Mouse (Mus musculus): ENCODE measurements at regions not wholly inside any gene's neighbourhood (a gene's known extent, or its start where the extent isn't known, plus 50 kb on each side); places are given as distances from the start of the nearest gene placed in this dataset.

DNA sequence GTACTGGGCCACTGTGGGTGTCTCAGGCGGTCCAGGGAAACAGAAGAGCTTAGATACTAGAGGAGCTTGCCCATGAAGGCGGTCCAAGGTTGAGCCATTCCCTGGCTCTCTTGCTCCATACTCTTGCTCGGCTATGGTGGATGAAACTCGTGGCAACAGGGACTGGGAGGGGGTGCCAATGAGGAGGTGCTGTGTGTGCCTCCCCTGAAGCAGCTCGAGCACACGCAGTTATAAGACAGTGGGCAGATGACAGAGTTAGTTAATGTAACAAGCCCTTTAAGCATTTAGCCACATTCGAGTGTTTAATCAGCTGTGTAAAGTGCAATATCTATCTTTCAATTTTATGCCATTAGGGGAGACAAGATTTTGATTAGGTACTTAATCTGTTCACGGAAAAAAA is 237.5 kb downstream of the Dhx35 start:
- DNase-seq = no peak

DNA sequence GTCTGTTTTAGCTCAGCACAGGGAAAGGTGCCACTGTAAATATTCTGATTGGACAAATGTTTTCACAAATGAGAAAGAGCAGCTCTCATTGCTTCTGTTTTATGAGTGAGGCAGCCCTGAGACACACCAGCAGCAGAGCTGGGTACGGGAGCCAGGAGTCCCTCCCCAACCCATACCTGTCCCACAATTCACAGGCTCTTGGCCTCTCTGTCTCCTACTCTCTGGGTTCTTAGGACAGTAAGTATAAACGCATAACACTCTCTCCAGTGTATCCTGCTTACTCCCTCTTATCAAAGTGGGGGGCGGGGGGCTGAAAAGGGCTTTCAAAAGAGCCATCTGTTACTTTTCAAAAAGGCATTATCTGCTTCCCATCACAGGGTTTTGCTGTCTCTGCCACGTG is 245.3 kb downstream of the Dhx35 start:
- no peak for DNase-seq

- peak; percentile 19 for DNase-seq
These were observed 258.9 kb downstream of the Dhx35 start for GRCm38 (mm10) chr2:159053534-159053933.

GRCm38 (mm10) chr2:159053936-159054335 is 259.3 kb downstream of the Dhx35 start:
- peak; percentile 80 for DNase-seq

DNA sequence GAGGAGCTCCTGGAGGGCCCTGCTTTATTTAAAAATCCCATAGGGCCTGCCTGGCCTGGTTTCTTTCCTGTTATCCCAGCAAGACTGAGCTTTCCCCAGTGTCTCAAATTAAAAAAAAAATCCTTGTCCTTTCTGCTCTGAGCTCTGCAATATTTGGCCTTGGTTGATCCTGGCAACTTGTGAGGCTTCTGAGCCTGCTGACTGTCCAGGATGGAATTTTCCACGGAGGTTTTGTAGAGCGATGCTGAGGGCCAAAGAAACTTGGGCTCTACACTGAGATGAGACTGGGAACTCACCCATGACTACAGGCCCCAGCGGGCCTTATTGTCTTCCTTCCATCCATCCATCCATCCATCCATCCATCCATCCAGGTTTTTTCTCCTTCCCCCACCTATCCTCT is 259.8 kb downstream of the Dhx35 start:
- no peak for DNase-seq

- DNase-seq = no peak
These were observed 261.2 kb downstream of the Dhx35 start for GRCm38 (mm10) chr2:159055780-159056179.

- no peak for DNase-seq
These were observed 262.4 kb downstream of the Dhx35 start for GRCm38 (mm10) chr2:159056960-159057359.

DNA sequence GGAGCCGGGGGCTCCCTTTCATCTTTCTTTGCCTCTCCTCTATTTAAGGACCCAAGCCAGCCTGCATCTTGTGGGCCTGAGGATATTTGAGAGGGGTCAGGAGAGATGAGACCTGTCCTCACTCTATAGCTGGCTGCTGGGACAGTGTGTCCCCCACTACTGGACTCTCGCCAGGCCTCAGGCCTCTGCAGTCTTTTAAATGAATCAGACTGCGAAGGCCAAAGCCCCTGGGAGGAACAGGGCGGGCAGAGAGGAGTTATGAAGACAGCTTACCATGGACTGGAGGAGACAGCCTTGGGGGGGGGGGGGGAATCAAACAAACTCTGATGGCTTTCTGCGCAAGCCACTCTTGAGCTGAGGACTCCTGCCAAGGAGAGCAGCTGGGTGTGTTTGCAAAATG is 262.9 kb downstream of the Dhx35 start:
- DNase-seq = peak; percentile 8

- peak; percentile 52 for DNase-seq
These were observed 267.7 kb downstream of the Dhx35 start for GRCm38 (mm10) chr2:159062266-159062665.

- DNase-seq = no peak
These were observed 268.1 kb downstream of the Dhx35 start for GRCm38 (mm10) chr2:159062666-159063065.

GRCm38 (mm10) chr2:159064403-159064970 is 269.9 kb downstream of the Dhx35 start:
- no peak for DNase-seq

DNA sequence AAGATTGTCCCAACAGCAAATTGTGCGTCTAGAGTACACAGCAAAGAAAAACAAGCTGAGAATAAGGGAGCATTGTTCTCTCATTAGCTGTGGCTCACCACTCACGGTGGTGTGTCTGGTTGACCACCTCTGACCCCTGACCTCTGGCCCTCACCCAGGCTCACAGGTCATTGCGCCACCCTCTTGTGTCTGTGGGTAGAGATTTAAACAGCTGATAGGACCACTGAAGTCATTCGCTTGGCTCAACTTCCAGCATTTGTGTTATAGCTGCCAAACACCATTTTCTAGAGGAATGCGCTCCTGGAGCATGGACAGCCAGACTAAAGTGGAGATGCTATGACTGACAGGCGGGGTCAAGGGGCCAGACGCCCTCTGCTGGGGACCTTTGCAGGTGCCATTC is 272.9 kb downstream of the Dhx35 start:
- DNase-seq = no peak

DNA sequence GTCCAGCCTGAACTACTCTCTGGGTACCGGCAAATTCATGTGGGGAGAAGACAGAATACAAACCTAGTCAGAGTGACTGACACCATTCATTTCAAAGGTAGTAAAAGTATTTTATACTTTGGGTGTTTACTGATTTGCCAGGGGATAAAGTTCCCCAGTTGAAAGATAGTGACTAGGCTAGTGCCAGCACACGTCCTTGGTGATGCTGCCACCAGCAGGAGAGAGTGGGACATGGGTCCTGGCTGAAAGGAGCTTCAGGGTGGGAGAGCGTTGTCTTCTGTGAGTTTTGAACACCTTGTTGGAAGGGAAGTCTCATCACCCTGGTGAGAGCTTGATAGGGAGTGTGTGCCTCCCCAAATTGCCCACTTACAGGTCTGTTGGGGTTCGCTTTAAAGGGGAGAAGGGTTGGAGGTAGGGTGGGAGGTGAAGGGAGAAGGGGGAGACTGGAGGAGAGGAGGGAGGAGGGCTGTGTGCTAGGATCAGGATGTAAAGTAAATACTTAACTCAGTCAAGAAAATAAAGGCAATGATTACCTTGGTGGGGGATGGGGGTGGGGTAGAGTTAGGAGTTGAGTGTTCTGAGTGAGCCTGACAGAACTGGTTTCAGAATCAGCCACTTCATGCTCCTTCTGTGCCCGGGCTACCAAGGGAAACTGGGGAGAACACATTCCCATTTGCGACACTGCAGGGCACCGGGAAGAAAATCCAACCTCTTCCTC is 273.9 kb downstream of the Dhx35 start:
- DNase-seq = no peak

- DNase-seq = no peak
These were observed 274.6 kb downstream of the Dhx35 start for GRCm38 (mm10) chr2:159069180-159069579.

DNA sequence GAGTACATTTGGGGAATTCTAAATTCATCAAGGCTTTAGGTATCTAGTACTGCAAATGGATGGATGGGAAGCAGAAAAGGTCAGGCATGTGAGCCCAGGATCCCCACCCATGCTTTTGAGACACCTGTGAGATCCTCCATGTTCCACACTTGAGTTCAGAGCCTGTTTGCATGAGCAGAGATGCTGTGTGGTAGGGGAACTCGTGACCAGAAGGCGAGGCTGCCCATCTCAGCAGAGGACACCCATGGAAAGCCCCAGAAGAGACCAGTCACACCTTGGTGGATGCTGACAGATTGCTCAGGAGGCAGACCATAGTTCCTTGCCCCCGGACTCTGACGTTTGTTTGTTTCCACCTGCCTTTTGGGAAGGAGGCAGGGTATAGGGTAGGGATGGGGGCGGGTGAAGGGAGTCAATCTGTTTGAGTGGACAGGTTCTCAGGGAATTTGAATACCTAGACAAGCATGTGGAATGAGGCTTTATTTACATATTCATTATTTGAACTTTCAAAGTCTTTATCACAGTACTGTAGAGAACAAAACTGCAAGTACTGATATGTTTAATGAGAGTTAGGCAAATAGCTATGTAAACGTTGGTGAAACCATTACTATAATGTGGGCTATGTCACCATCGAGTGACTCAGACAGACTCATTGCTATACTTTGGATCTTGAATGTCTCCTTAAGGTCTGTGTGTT is 278.5 kb downstream of the Dhx35 start:
- no peak for DNase-seq

DNA sequence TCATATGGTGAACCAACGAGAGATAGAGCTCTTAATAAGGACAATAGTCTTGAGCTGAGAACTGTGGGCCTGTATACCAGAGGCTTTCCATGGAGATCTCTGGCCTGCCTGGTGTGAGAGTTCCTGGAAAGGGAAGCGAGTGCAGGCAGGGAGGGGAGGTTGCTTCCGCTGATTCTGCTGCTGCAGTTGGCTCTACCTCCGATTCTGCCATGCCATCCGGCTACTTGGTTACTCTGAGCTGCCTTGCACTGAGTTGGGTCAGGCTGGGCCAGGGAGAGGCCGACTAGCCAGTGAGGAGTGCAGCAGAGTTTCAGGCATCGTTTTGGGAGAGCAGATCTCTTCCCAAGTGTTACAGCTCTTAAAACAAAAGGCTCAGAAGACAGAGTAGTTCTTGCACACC is 285.2 kb downstream of the Dhx35 start:
- DNase-seq = no peak

DNA sequence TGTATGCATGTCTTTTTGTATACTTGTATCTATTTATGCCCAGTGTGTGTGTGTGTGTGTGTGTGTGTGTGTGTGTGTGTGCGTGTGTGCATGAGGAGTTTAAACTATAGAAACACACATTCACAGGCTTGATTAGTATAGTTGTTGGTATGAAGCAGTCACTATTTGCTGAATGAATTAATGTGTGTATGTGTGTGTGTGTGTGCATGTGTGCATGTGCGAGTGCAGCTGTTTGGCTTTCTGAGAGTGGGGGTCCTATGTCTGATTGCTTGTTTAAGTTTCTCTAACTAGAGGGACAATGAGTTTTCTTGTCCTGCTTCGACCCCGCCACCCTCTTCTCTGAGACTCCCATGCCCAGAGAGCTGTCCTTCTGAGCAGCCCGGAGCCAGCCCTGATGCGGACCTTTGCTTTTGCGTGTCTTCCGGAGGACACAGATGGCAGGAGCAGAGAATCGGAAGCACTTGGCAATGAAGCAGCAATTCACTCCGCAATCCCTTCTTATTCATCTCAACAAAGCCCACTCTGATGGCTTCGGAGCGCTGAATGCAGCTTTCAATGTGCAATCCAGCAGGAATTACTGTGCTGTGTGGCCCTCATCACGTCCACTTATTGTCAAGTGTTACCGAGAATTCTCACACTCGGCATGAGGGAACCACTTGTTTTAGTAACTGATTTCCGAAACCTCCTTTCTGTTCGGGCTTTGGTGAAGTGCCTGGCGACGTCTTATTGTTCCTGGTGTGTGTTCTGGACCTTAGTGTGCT is 286.4 kb downstream of the Dhx35 start:
- no peak for DNase-seq

DNA sequence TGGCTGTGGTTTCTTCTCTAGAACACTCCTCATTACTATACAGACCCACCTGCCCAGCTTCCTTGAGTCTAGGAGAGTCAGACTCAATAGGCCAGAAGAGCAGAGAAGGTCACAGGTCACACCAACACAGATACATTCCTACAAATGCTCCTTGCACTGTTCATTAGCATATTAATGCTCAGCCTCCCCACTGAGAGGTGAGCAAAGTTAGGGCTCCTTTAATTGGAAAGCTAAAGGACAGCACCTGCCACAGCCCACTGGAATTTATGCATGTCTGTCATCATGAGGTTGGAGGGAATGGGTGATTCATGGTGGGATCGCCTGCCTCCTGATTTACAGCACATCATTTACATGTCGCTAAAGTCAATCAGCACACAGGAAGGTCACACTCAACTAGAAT is 292.2 kb downstream of the Dhx35 start:
- no peak for DNase-seq

- DNase-seq = no peak
These were observed 293.6 kb downstream of the Dhx35 start for GRCm38 (mm10) chr2:159088196-159088595.

DNA sequence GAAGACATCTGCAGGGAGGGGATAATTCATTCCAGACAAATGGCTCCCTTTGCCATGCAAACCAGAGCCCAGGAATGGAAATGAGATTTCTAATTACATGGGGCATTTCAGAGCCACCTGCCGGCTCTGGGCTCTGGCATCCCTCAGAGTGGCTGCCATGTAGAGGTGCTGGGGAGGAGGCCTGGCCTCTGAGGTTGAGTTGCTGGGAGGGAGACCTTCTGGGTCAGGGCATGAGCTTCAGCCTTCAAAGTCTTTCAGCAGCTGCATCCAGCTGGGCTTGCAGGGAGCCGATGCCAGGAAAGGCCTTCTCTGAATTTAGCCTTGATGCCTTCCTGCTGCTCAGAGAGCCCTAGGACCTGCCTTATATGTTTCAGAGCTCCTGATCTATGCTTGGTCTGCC is 302.1 kb downstream of the Dhx35 start:
- DNase-seq = peak; percentile 70

DNA sequence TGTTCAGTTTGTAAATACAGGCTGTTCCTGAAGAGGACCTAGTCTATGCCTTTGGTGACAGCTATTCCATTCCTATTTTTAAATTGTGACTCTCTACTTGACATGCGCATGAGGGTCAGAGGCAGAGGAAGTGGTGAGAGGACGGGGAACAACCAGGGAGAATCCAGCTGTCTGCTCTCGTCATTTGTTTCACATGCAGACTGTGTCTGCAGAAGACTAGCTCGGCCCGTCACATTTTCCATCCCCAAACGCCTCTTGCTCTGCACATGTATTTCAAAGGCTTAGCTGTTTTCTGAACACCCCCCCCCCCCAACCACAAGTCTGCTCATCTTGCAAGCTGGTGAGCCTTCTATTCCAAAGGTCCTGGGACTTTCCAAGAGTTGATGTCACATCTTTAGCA is 339.4 kb downstream of the Dhx35 start:
- no peak for DNase-seq

DNA sequence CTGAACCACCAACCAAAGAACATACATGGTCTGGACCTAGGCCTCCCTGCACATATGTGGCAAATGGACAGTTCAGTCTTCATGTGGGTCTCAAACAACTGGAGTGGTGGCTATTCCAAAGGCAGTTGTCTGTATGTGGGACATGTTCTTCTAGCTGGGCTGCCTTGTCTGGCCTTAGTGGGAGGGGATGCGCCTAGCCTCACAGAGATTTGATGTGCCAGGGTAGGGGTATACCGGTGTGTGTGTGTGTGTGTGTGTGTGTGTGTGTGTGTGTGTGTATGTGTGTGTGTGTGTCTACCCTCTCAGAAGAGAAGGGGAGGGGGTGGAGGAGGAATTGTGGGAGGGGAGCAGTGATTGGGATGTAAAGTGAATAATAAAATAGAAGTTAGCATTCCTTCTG is 344.0 kb downstream of the Dhx35 start:
- no peak for DNase-seq

- DNase-seq = no peak
These were observed 351.4 kb downstream of the Dhx35 start for GRCm38 (mm10) chr2:159145980-159146379.

GRCm38 (mm10) chr2:159163985-159164384 is 369.4 kb downstream of the Dhx35 start:
- peak; percentile 73 for DNase-seq
